Mouse (Mus musculus) MEL-GATA-1-ER (cell line): Measurements from ENCODE around the gene Plscr1.

Experiments used
- DNase-seq: peaks from one replicate; pipeline ENCODE4 v3.0.0-alpha.2; 2012; ENCODE audit warnings: low read depth; ENCODE audit errors: extremely low read depth

The Plscr1 gene

DNA sequence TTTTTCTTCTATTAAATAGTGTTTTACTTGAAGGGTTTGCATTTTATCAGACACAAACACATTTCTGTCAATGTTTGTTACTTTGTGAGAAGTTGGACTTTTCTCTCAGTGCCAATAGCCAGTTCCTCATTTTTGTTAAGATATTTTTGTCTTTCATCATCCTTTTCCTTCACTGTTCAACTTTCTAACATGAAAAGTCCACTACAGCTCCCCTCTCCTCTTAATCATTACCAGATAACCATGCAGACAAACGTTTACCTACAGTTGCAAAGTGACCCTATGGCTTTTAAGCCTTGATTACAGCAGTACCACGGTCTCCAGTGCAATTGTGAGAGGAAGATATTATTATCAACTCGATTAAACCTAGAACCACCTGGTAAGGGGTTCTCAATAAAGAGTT is 51.7 kb downstream of the Plscr1 start:
- peak; percentile 86 for DNase-seq

DNA sequence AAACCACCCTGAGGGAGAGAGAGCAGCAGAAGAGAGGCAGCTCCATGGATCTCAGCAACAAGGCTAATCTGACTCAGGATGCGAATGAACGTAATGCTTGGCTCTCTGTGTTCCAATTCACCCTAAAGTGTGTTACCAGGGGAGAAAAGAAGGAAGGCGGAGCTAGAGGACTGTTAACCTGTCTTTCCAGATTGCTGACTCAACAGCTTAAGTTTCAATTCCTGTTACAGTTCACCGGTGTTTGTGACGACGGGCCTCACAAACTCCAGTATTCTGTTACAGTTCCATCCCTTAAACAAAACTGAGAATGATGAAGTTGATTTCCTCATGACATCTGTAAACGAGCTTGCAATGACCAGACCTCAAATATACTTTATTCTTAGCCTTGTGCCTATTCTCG is 55.5 kb downstream of the Plscr1 start:
- no peak for DNase-seq

DNA sequence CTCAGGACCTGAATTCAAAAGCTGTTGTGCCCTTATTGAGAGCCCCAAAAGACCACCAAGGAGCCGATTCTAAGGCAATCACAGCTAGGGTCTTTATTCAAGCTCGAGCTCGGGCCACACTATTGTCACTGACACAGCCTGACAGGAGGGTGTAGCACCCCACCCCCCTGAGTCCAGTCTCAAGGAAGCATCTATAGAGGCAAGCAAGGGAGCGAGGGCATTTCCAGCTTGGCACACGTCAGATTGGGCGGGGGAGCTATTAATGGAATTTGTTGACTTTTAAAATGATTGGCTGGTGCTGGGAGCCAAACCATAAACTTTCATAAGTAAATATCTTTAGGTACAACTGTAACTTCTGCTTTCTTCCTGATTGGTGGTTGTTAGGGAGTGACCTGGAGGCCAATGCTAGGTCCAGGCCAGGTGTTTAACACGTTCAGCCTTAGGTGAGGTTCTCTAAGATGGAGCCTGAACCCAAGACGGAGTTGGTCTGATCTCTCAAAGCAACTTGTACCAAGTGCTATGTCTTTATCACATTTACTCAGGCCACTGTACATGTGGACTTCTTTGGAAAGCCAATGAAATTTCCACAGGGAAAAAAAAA is 56.2 kb downstream of the Plscr1 start:
- DNase-seq: no peak

DNA sequence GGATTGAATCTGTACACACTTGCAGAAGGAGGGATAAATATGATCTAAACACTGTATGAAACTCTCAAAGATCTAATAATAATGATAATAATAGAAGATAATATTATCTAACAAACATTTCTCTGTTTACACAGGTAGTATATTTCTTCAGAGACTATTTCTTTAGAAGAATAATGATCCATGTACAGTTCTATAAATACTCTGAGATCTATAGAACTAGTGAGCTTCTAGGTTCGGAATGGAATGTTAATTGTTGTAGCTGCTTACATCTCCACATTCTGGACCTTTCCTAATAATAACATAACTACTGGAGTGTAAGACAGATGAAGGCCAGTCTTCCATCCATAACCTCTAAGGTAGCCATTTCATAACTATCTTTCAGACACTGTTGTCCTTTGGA is 59.5 kb downstream of the Plscr1 start, which contains the start of gene 1700057G04Rik:
Gene 1700057G04Rik, plus strand, starts transcription at position 301 of the 400 bp plus-strand sequence.
- no peak for DNase-seq

DNA sequence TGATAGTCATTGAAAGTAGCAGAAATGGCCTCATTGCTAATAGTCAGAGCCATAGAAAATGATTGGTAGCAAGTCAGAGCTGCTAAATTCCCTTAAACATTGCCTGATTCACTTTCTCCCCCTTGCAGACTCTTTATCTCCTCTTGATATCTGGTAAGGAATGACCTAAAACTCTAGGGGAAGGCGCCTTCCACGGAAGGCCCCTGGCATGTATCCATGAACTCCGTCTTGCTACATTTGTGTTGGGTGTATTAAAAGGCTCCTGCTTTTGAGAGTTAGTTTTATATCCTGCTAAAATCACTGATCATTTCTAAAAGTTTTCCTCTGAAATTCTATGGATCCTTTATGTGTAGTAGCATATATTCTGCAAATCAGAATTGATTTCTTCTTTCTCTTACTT is 67.2 kb downstream of the Plscr1 start:
- no peak for DNase-seq
